Mouse (Mus musculus): ENCODE measurements at regions not wholly inside any gene's neighbourhood (a gene's known extent, or its start where the extent isn't known, plus 50 kb on each side); places are given as distances from the start of the nearest gene placed in this dataset.

DNA sequence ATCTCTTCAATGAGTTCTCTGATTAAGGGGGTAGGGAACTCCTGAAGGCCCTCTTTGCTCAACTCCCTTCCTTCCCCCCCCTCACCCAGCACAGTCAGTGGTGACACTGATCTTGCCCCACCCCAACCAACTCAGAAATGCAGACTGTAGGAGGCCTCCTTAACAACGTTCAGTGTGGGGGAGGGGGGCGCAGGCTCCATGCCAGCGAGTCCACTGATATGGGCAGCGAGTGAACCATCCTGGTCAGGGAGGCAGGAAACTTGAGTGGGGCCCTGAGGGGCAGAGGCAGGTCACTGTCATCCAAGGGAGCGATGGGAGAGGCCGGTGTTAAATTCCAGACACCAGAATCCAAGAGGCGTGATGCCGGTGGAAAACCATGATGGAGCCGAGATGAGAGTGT lies 70.5 kb upstream of the Calm2 start:
- H3K9me3 ChIP-seq (replicated peaks; ENCODE audit: control insufficient read depth, low read length), result no peaks in the 10 kb centered on the region
- H3K27me3 ChIP-seq (ENCODE audit: control insufficient read depth, insufficient read depth, low read length), result no peaks in the 10 kb centered on the region
- no peak overlapping the region for H3K4me2 ChIP-seq (ENCODE audit: low read depth, low read length)
- ATAC-seq (ENCODE audit: insufficient read depth, low read depth), result no peak; the same call in 1 of the 2 replicates
- H3K36me3 ChIP-seq (replicated peaks; ENCODE audit: control insufficient read depth, insufficient read depth, low read length), result no peaks in the 10 kb centered on the region
- DNase-seq (ENCODE audit: low spot score), result no peak
- H3K9ac ChIP-seq (replicated peaks; ENCODE audit: low read depth, low read length), result no peak overlapping the region
- H3K4me1 ChIP-seq (ENCODE audit: control insufficient read depth, insufficient read depth), result peaks cover 17% of the 10 kb centered on the region
- TF ChIP-seq EP300 (IDR thresholded peaks at IDR 0.05; ENCODE audit: low read depth) (no peak), CTCF (IDR thresholded peaks at IDR 0.05; ENCODE audit: low read depth) (no peak)
- no peak overlapping the region for H3K4me3 ChIP-seq (ENCODE audit: low read depth, low read length)
- no peak overlapping the region for H3K27ac ChIP-seq (ENCODE audit: low read depth)
- WGBS, result 22% methylated on average over 9 of the region's 9 CpGs

DNA sequence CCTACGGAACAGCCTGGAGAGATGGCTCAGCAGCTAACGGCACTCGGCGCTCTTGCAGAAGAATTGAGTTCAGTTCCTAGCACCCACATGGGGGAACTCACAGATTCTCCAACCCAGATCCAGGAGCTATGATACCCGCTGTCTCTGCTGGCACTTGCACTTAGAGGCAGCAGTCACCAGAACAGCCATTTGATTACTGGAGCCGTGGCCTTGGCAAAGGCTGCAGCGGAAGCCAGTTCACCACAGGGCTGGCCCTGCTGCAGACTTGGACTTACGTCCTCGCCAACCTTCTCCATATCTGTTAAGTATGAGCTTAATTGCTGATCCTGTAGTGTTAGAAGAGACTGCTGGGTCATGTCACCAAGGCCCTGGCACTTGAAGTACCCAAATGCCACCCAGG lies 72.7 kb upstream of the Calm2 start:
- no peaks in the 10 kb centered on the region for H3K9me3 ChIP-seq (replicated peaks; ENCODE audit: control insufficient read depth, low read length)
- DNase-seq (ENCODE audit: low spot score) (no peak), ATAC-seq (ENCODE audit: insufficient read depth, low read depth) (no peak)
- H3K27ac ChIP-seq (ENCODE audit: low read depth), result no peak overlapping the region
- H3K36me3 ChIP-seq (replicated peaks; ENCODE audit: control insufficient read depth, insufficient read depth, low read length), result no peaks in the 10 kb centered on the region
- H3K27me3 ChIP-seq (ENCODE audit: control insufficient read depth, insufficient read depth, low read length), result no peaks in the 10 kb centered on the region
- TF ChIP-seq EP300 (IDR thresholded peaks at IDR 0.05; ENCODE audit: low read depth) (no peak), CTCF (IDR thresholded peaks at IDR 0.05; ENCODE audit: low read depth) (no peak)
- no peak overlapping the region for H3K4me2 ChIP-seq (ENCODE audit: low read depth, low read length)
- H3K4me1 ChIP-seq (ENCODE audit: control insufficient read depth, insufficient read depth), result peaks cover 15% of the 10 kb centered on the region
- H3K4me3 ChIP-seq (ENCODE audit: low read depth, low read length), result no peak overlapping the region
- H3K9ac ChIP-seq (replicated peaks; ENCODE audit: low read depth, low read length), result no peak overlapping the region
- WGBS, result 85% methylated on average over 9 of the region's 9 CpGs

DNA sequence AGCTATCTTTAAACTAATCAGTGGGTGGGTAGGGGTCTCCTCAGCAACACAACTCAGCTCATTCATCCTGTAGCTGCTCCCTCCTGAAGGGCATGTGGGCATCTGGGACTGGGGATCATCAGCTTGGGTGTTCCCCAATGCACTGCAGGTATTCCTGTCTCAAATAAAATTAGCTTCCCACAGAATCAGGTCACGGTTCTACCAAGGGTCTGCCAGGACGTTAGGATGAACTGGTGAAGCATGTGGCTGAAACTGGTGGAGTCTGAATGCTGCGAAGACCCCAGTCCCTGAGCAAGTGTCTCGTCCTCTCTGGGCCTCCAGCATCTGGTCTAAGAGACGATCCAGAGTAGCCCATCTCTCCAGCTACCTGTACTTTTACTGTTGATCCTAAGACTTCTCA lies 74.1 kb upstream of the Calm2 start:
- H3K27ac ChIP-seq (ENCODE audit: low read depth), result no peak overlapping the region
- no peak for TF ChIP-seq EP300 (IDR thresholded peaks at IDR 0.05; ENCODE audit: low read depth)
- H3K36me3 ChIP-seq (replicated peaks; ENCODE audit: control insufficient read depth, insufficient read depth, low read length), result no peaks in the 10 kb centered on the region
- DNase-seq (ENCODE audit: low spot score) (no peak), ATAC-seq (ENCODE audit: insufficient read depth, low read depth) (no peak)
- H3K9ac ChIP-seq (replicated peaks; ENCODE audit: low read depth, low read length), result no peak overlapping the region
- no peak overlapping the region for H3K4me3 ChIP-seq (ENCODE audit: low read depth, low read length)
- WGBS, result 89% methylated on average over 5 of the region's 5 CpGs
- H3K4me1 ChIP-seq (ENCODE audit: control insufficient read depth, insufficient read depth), result peaks cover 15% of the 10 kb centered on the region
- H3K4me2 ChIP-seq (ENCODE audit: low read depth, low read length), result no peak overlapping the region
- no peaks in the 10 kb centered on the region for H3K9me3 ChIP-seq (replicated peaks; ENCODE audit: control insufficient read depth, low read length)
- no peaks in the 10 kb centered on the region for H3K27me3 ChIP-seq (ENCODE audit: control insufficient read depth, insufficient read depth, low read length)

DNA sequence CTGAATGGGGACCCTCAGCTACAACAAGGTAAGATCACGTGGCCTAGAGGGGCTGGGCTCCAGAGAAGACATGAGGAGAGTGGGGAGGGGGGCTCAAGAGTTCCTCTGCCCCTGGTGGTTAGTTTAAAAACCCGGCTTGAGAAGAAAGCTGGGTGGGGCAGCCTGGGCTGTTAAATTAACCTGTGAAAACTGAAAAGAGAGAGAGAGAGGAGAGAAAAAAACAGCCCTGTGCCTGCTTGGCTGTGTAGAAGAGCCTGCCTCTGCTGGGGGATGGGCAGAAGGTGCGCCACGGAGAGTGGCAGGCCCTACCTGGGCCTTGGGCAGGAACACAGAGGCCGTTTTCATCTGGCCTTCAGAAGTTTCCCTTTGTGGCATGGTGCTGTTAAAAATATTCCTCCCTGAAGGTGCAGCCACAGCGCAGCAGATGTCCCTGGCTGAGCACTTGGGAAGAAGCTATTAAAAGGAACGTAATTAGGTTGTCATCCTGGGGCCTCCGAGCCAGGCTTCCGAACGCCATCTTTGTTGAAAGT lies 75.0 kb upstream of the Calm2 start:
- ATAC-seq (ENCODE audit: insufficient read depth, low read depth) (no peak), DNase-seq (ENCODE audit: low spot score) (no peak)
- H3K4me3 ChIP-seq (ENCODE audit: low read depth, low read length), result no peak overlapping the region
- TF ChIP-seq CTCF (IDR thresholded peaks at IDR 0.05; ENCODE audit: low read depth) (no peak), EP300 (IDR thresholded peaks at IDR 0.05; ENCODE audit: low read depth) (no peak)
- no peak overlapping the region for H3K27ac ChIP-seq (ENCODE audit: low read depth)
- H3K4me1 ChIP-seq (ENCODE audit: control insufficient read depth, insufficient read depth), result peaks cover 15% of the 10 kb centered on the region
- H3K27me3 ChIP-seq (ENCODE audit: control insufficient read depth, insufficient read depth, low read length), result no peaks in the 10 kb centered on the region
- no peak overlapping the region for H3K4me2 ChIP-seq (ENCODE audit: low read depth, low read length)
- no peak overlapping the region for H3K9ac ChIP-seq (replicated peaks; ENCODE audit: low read depth, low read length)
- WGBS, result 24% methylated on average over 10 of the region's 10 CpGs
- no peaks in the 10 kb centered on the region for H3K36me3 ChIP-seq (replicated peaks; ENCODE audit: control insufficient read depth, insufficient read depth, low read length)
- H3K9me3 ChIP-seq (replicated peaks; ENCODE audit: control insufficient read depth, low read length), result no peaks in the 10 kb centered on the region

DNA sequence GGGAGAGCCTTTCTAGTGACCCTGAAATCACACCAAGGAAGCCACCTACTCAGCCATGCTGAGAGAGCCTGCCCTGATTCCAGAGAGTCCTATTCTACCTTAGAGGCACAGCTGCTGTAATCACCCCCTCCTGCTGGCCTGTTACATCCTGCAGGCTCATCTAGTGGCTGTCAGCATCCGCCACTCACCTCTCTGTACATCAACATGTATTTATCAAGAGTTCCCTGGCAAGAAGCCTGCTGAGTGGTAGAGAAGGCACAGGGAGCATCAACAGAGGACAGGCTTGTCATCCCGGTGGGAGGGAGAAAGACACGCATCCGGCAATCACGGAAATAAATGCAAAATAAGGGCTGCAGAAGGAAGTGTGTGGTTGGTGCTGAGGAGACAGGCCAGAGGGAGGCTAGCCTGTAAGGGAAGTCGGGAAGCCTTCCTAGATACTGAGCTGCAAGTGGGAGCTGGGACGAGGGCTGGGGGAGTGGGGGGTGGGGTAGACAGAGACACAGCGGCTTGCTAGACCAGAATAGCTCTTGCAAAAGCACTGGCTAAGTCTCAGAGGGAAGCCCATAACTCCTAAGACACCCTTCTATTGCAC lies 75.9 kb upstream of the Calm2 start:
- H3K27ac ChIP-seq (ENCODE audit: low read depth), result no peak overlapping the region
- H3K4me2 ChIP-seq (ENCODE audit: low read depth, low read length), result no peak overlapping the region
- no peak overlapping the region for H3K9ac ChIP-seq (replicated peaks; ENCODE audit: low read depth, low read length)
- peaks cover 10% of the 10 kb centered on the region for H3K4me1 ChIP-seq (ENCODE audit: control insufficient read depth, insufficient read depth)
- DNase-seq (ENCODE audit: low spot score), result peak; percentile 46
- TF ChIP-seq EP300 (IDR thresholded peaks at IDR 0.05; ENCODE audit: low read depth) (no peak), CTCF (IDR thresholded peaks at IDR 0.05; ENCODE audit: low read depth) (no peak)
- H3K36me3 ChIP-seq (replicated peaks; ENCODE audit: control insufficient read depth, insufficient read depth, low read length), result no peaks in the 10 kb centered on the region
- WGBS, result 7% methylated on average over 8 of the region's 8 CpGs
- H3K9me3 ChIP-seq (replicated peaks; ENCODE audit: control insufficient read depth, low read length), result no peaks in the 10 kb centered on the region
- H3K27me3 ChIP-seq (ENCODE audit: control insufficient read depth, insufficient read depth, low read length), result no peaks in the 10 kb centered on the region
- peak; percentile 45; the same call in 1 of the 2 replicates for ATAC-seq (ENCODE audit: insufficient read depth, low read depth)
- H3K4me3 ChIP-seq (ENCODE audit: low read depth, low read length), result no peak overlapping the region

DNA sequence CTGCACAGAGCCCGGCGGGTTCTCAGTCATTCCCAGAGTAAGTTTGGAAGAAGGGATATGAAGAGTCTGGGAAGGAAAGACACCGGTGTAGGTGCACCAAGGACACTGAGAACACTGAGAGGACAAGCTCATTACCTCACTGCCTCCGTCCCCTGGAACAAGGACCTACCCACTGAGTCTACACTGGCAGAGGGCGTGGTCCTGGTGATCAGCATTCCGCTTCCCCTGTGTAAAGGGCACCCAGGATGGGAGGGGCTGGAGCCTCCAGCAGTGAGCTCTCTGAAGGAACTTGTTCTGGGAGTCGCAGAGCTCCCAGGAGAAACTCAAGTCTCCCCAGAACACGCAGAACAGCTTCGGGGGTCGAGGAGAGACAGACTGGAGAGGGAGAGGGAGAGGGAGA lies 76.9 kb upstream of the Calm2 start:
- Histone ChIP-seq H3K36me3 (replicated peaks; ENCODE audit: control insufficient read depth, insufficient read depth, low read length) (no peaks in the 10 kb centered on the region), H3K27ac (ENCODE audit: low read depth) (no peak overlapping the region), H3K9ac (replicated peaks; ENCODE audit: low read depth, low read length) (no peak overlapping the region), H3K27me3 (ENCODE audit: control insufficient read depth, insufficient read depth, low read length) (no peaks in the 10 kb centered on the region), H3K9me3 (replicated peaks; ENCODE audit: control insufficient read depth, low read length) (no peaks in the 10 kb centered on the region), H3K4me1 (ENCODE audit: control insufficient read depth, insufficient read depth) (peaks cover 9% of the 10 kb centered on the region), H3K4me3 (ENCODE audit: low read depth, low read length) (no peak overlapping the region), H3K4me2 (ENCODE audit: low read depth, low read length) (no peak overlapping the region)
- WGBS, result 52% methylated on average over 10 of the region's 10 CpGs
- DNase-seq (ENCODE audit: low spot score), result no peak
- TF ChIP-seq EP300 (IDR thresholded peaks at IDR 0.05; ENCODE audit: low read depth), result no peak
- no peak for TF ChIP-seq CTCF (IDR thresholded peaks at IDR 0.05; ENCODE audit: low read depth)
- ATAC-seq (ENCODE audit: insufficient read depth, low read depth), result no peak

Data from heart, postnatal 0 days (tissue).